Mouse (Mus musculus) spleen, embryonic (tissue): Measurements from ENCODE around the gene Mfap3.
"Not testable (repeated sequence)": the region's sequence is repeated elsewhere in the genome, so short reads cannot be mapped to it uniquely, and the experiment has no call there.

ENCODE experiments used
- CTCF ChIA-PET: fragments of 350-600 bp; sonication (Branson Sonifier 250); formaldehyde crosslinking; loops from one replicate; lab custom pipeline; 2022; lab: Charles Lee

Mfap3 gene

GRCm38 (mm10) chr11:57527506-57527905 is 9.0 kb downstream of the Mfap3 start:
- CTCF ChIA-PET: no interaction called here

GRCm38 (mm10) chr11:57529111-57529510 is 10.6 kb downstream of the Mfap3 start:
- CTCF ChIA-PET: no interaction called here

- CTCF ChIA-PET: interaction anchor here (0.6 kb wide), 1 partner anchor 118 kb away, joined by 6 read pairs; no protein-coding TSS in a partner anchor
Observed at GRCm38 (mm10) chr11:57531300-57531950, 13.0 kb downstream of the Mfap3 start.

DNA sequence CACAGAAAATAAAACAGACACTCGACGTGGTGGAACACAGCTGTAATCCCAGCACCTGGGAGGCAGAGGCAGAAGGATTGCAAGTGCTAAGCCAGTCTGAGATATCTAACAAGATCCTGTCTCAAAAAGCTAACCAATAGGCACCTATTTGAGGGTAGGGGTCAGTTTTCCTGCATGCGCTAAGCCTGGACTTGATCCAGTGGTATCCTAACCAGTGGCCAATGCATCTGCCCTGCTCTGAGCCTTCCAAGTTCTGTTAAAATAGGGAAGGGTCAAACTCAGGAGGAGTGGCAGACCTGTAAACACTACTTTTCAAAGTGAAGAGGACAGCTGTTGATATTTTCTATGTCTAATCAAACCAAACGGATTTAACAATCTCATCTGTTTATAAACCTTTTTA is 13.8 kb downstream of the Mfap3 start:
- CTCF ChIA-PET: no interaction called here

DNA sequence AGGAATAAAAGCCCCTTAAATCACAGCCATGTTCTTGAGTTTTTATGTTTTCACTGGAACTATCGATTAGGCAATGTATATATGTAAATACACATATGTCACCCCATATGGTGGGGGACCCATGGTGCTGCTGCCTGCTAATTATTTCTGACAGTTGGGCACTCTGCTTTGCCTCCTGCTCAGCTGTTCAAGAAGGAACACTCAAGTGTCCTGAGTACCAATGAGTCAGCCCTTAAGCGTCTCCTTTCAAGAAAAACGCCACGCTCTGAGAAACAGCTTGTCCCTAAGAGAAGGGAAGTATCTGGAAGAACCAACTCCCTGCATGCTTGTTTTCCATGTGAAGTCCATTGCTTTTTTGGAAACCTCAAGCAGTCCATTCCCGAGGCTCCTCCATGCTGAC is 17.4 kb downstream of the Mfap3 start:
- CTCF ChIA-PET: no interaction called here

- CTCF ChIA-PET: no interaction called here
Observed at GRCm38 (mm10) chr11:57539841-57540418, 21.5 kb downstream of the Mfap3 start.

DNA sequence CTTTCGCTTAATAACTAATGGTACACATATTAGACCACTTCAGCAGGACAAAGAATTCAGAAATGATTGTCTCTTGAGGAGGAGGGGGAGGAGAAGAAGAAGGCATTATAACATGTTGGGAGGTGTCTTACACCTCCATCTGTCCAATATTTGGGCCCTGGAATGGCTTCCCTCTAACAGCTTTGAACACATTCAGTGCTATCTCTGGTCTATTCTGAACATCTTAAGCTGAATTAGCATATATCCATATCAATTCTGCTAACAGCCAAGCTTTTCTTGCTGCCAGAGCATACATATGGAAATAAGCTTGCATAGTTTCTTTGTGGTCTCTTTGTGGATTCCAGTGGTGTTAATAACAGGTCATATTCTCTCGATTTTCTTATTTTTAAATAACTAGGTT is 22.2 kb downstream of the Mfap3 start:
- CTCF ChIA-PET: no interaction called here

DNA sequence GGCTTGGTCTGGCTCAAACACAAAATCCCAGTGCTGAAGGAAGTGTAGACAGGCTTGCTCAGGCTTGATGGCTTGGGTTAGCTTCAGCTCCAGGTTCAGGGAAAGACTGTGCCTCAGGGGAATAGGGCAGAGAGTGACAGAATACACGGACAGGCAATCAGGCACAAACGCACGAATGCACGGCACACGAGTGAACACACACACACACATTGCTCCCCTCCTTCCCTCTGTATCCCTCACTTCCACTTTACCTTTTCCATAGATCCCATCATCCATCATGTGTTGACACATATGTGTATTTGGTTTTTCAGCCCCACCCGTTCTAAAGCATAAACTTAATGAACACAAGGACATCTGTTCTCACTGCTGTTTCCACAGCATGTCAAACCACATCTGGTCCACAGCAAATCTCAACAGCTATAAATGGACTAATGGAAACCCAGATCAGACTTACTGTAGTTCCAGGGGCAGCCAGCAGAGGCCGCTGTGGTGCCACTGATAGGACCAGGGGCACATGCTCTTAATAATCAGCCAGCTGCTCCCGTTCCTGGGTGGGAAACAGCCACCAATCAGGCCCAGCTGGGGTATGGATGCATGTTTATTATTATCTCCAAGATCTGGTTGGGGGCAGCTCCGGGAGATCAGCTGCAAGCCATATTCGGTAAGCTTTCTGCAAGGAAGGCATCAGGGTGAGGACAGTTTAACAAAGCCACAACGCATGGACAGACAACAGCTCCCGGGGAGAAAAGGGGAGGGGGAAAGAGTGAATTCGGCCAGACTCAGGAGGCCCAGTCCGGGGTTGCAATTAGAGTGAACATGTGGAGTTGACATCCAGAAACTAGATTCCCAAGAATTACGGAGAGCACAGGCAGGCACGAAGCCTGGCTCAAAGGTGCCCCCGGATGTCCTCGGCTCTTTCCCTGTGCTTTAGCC is 30.4 kb downstream of the Mfap3 start:
- CTCF ChIA-PET: interaction anchor here (2.2 kb wide), 1 partner anchor 230 kb away, joined by 12 read pairs; no protein-coding TSS in a partner anchor

DNA sequence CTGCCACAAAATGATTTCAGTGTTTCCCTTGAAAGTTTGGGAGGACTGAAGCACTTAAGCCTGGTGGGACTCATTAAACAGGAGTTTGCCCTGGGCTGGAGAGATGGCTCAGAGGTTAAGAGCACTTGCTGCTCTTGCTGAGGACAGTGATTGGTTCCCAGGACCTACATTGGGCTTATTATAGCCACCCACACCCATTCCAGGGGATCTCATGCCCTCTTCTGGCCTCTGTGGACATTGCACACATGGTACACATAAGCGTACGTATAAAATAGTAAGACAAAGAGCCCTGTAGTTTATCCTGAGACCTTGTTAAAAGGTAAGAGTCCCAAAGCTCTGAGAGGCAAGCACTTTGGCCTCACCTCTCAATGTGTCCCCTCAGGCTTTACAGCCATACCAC is 31.8 kb downstream of the Mfap3 start:
- CTCF ChIA-PET: no interaction called here

DNA sequence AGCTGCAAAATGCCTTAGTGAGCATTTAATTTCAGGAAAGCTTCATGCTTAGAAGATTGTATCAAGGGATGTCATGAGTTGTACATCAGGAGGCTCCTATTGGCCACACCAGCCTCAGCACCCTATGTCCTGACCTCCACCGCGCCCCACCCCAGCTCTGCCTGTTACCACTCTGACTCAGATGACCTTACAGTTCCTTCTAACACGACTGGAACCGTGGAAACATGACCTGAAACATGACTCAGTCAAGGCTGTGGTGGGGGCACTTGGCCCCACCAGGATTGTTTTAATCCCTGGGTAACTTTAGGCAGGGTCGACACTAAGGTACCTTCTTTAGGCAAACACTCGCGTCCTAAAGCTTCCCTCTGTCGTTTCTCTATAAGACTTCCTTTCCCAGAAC is 32.6 kb downstream of the Mfap3 start:
- CTCF ChIA-PET: no interaction called here

DNA sequence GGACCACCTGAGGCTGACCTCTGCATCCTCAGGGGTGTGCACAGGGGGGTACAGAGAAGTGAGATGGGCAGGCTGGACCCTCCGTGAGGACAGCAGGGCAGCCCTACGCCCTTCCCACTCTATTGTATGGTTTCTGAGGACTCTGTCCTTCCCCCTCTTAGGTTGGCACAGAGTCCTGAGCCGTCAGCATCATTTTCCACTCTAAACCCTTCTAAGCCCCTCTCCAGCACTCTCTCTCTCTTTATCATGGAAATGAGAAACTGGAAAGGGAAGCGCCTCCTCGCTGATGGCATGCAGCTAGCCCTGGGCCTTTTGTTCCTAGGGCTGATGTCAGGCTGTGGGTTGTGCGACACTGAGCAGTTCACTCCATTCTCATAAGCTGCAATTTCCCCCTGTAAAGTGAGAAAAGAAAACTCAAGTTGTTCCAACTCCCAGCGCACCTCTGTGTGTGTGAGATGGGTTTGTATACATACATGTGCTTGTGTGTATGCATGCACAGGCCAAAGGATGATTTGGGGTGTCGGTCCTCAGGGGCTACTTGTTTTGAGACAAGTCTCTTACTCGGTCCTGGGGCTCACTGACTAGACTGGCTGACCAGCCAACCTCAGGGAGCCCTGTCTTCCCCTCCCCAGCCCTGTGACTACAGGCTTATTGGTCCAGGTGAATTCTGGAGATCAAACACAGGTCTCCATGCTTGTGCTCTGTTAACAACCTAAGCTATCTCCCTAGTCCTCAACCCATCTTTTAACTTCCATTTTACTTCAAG is 34.7 kb downstream of the Mfap3 start:
- CTCF ChIA-PET: interaction anchor here (1.0 kb wide), 1 partner anchor 226 kb away, joined by 3 read pairs; no protein-coding TSS in a partner anchor

- CTCF ChIA-PET: not testable (repeated sequence)
Observed at GRCm38 (mm10) chr11:57557936-57558335, 39.5 kb downstream of the Mfap3 start.

GRCm38 (mm10) chr11:57564564-57564963 is 46.1 kb downstream of the Mfap3 start:
- CTCF ChIA-PET: no interaction called here

DNA sequence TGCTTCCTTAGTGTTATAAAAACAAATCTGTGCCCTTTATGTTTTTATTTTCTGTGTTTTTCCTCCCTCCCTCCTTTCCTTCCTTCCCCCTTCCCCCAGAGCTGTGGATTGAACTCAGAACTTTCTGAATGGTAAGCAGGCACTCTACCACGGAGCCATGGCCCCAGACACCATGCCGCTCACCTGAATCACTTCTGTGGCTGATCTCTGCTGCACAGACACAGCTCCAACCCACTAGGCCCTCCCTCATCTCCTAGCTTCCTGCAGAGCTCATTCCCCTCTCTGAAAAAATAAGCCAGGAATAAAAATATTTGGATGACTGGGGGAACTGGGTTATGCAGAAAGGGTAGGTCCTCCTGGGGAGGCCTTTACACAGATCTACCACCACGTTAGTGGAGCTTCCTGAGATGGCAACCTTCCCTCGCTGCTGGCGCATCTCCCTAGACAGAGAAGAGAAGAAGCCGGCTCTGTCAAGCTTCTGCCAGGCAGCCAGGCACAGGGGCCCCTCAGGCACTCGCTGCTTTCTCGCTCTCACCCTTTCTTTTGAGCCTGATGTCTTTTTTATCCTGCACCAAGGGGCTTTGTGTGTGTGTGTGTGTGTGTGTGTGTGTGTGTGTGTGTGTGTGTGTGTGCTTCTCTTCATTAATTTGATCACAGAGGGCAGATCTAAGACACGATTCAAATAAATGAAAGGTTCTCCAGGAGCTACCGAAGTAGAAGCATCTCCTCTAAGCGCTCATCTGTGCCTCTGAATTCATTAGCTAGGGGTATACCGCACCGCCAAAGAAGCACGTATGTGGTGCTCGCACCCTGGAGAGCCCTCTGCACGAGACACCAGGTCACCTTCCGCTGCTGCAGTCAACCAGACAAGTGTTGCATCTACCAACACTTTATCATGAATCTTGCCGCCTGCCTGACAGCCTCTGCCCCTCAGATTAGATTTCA is 47.9 kb downstream of the Mfap3 start:
- CTCF ChIA-PET: no interaction called here

GRCm38 (mm10) chr11:57568950-57569490 is 50.6 kb downstream of the Mfap3 start:
- CTCF ChIA-PET: no interaction called here

GRCm38 (mm10) chr11:57571035-57571434 is 52.6 kb downstream of the Mfap3 start:
- CTCF ChIA-PET: no interaction called here

DNA sequence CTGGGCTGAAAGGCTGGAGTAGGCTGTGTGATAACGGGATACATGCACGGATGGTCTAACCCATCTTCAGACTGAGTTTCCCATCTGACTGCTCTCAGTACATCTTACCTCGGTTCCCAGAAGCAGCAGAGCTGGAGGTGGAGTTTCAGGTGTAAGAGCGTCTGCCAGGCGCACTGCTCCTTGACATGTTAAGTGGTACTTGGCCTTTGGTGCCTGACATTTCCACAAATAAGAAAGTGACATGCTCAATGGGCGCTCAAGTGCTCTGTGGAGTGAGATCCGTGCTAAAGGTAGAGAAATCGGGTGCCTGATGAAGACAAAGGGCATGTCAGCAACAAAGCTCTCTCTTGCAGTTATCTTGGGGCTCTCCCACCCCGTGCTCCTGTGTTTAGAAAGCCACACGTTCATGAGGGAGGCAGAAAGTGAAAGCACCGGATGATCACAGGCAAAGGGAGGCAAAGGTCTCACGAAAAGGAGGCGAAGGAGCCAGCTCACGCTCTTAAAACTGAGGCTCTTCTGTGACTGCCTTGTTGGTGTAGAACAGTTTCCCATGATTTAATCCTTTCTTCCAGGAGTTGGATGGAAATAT is 55.3 kb downstream of the Mfap3 start:
- CTCF ChIA-PET: no interaction called here

GRCm38 (mm10) chr11:57576871-57577515 is 58.5 kb downstream of the Mfap3 start:
- CTCF ChIA-PET: no interaction called here
